Comparison of ENCODE assay signal across 24 mouse cellular contexts in genomic region chr8:88326328-88326727, GRCm38 (mm10). TPM values are rescaled to one million over a fixed set of nuclear protein-coding genes. Genes with fewer than 3 reads are reported as not detected.
DNase-seq lines count a peak whose midpoint lies in the region; ATAC-seq and TF ChIP-seq lines count a peak whose summit lies in the region.
"Had no signal": no experiment of that assay in that cellular context is flagged by ENCODE, and none has a peak within 500 bp of the region (broad histone marks: within the 10 kb centered on the region; RNA-seq: fewer than 3 reads in every experiment).

No protein-coding gene starts in this region.

- H3K9me3 ChIP-seq in lung, embryonic 14.5 days (ENCODE audit: low read depth, low read length): no peaks in the 10 kb centered on the region
- H3K9me3 ChIP-seq: embryonic facial prominence, embryonic 13.5 days; embryonic facial prominence, embryonic 15.5 days; forebrain, embryonic 10.5 days; forebrain, embryonic 12.5 days had no signal

- no peak overlapping the region for H3ac ChIP-seq in myocyte (ENCODE audit: control insufficient read depth, insufficient read length)

- H3K4me1 ChIP-seq in lung, embryonic 14.5 days (ENCODE audit: insufficient read depth): peaks cover 16% of the 10 kb centered on the region
- H3K4me1 ChIP-seq: embryonic facial prominence, embryonic 13.5 days; embryonic facial prominence, embryonic 15.5 days; forebrain, embryonic 10.5 days; forebrain, embryonic 12.5 days had no signal

- ATAC-seq in lung, embryonic 14.5 days (ENCODE audit: insufficient read depth): no peak
- ATAC-seq: forebrain, embryonic 14.5 days had no signal

- DNase-seq in heart, postnatal 4 days: peak; percentile 3
- DNase-seq in heart, adult 18-20 months: no peak
- peak; percentile 17 for DNase-seq in lung, embryonic 14.5 days
- DNase-seq in lung, postnatal 25 days (ENCODE audit: low spot score): no peak
- DNase-seq in lung, postnatal 36 days: peak; percentile 28
- DNase-seq in lung, postnatal 4 days: no peak
- no peak for DNase-seq in right cerebral cortex, postnatal 36 days (ENCODE audit: low spot score in 2 of 2)
- DNase-seq: adrenal gland, adult 2 months; adrenal gland, postnatal 10 days; adrenal gland, postnatal 25 days; cerebellum, adult 11 months; cerebellum, adult 18-20 months; cerebellum, adult 8-10 months; cerebellum, adult 9-11 months; cerebellum, postnatal 14 days; cerebellum, postnatal 36 days; embryo, embryonic 11 days had no signal

- H3K27ac ChIP-seq in lung, embryonic 14.5 days (ENCODE audit: low read depth): no peak overlapping the region
- H3K27ac ChIP-seq: embryonic facial prominence, embryonic 13.5 days; embryonic facial prominence, embryonic 15.5 days; forebrain, embryonic 10.5 days; forebrain, embryonic 12.5 days had no signal

- WGBS in lung, embryonic 14.5 days: 59% methylated on average over 12 of the region's 12 CpGs

- H3K4me3 ChIP-seq in lung, embryonic 14.5 days (ENCODE audit: low read depth, low read length): no peak overlapping the region
- H3K4me3 ChIP-seq in myocyte: no peak overlapping the region
- H3K4me3 ChIP-seq: embryonic facial prominence, embryonic 13.5 days; embryonic facial prominence, embryonic 15.5 days; erythroblast, embryonic 14.5 days; forebrain, embryonic 10.5 days; forebrain, embryonic 12.5 days had no signal

- no peaks in the 10 kb centered on the region for H3K27me3 ChIP-seq in lung, embryonic 14.5 days (ENCODE audit: insufficient read depth, low read length)
- no peaks in the 10 kb centered on the region for H3K27me3 ChIP-seq in myocyte (ENCODE audit: control insufficient read depth, insufficient read depth, insufficient read length)
- H3K27me3 ChIP-seq: embryonic facial prominence, embryonic 13.5 days; embryonic facial prominence, embryonic 15.5 days; forebrain, embryonic 12.5 days had no signal

- H3K79me2 ChIP-seq in myocyte (ENCODE audit: control insufficient read depth, insufficient read depth): no peaks in the 10 kb centered on the region

- no peak overlapping the region for H3K9ac ChIP-seq in lung, embryonic 14.5 days
- H3K9ac ChIP-seq: embryonic facial prominence, embryonic 13.5 days; embryonic facial prominence, embryonic 15.5 days; forebrain, embryonic 12.5 days had no signal

- peaks cover 72% of the 10 kb centered on the region for H3K36me3 ChIP-seq in lung, embryonic 14.5 days (ENCODE audit: insufficient read depth)
- peaks cover 66% of the 10 kb centered on the region for H3K36me3 ChIP-seq in myocyte (ENCODE audit: control insufficient read depth, insufficient read depth)

- peak; percentile 23 for TF ChIP-seq POLR2A in myocyte (IDR thresholded peaks at IDR 0.05; ENCODE audit: insufficient read length, low read depth)

- no peak overlapping the region for H3K4me2 ChIP-seq in lung, embryonic 14.5 days
- H3K4me2 ChIP-seq in myocyte (ENCODE audit: low read depth): no peak overlapping the region
- H3K4me2 ChIP-seq: embryonic facial prominence, embryonic 13.5 days; embryonic facial prominence, embryonic 15.5 days; forebrain, embryonic 12.5 days had no signal

- TF ChIP-seq CTCF in lung, embryonic 14.5 days (IDR thresholded peaks at IDR 0.05; ENCODE audit: low read depth): no peak

TF ChIP-seq in myocyte, 11 proteins besides CTCF, POLR2A, EP300 and RAD21:
- TF ChIP-seq REST (IDR thresholded peaks at IDR 0.05; ENCODE audit: insufficient read depth, insufficient read length) (no peak), POLR2AphosphoS2 (IDR thresholded peaks at IDR 0.05; ENCODE audit: insufficient read length, low read depth) (peak; percentile 86)

RNA-seq across cellular contexts. Expression of gene Brd7, which starts 35.7 kb away (rescaled TPM):
- total RNA-seq in heart, postnatal 4 days (2021): 10 to 100 TPM; 73.4 to 87.1 TPM
- total RNA-seq in heart, adult 18-20 months (2021): 10 to 100 TPM; 70.0 to 74.0 TPM
- 87.3 and 89.6 TPM in 2 replicates for polyA plus RNA-seq in lung, embryonic 14.5 days (2014; fragmentation: Nextera tagmentation; extraction: Ambion mirVana)
- 52.7 TPM for polyA plus RNA-seq in myocyte (2012; fragmentation: generic; extraction: Trizol)

RNA-seq across cellular contexts. Expression of gene Adcy7, which starts 54.1 kb away (rescaled TPM):
- total RNA-seq in heart, postnatal 4 days (2021): 1 to 10 TPM; 4.0 to 5.4 TPM
- total RNA-seq in heart, adult 18-20 months (2021): 1 to 10 TPM; 4.6 to 6.4 TPM
- 11.3 and 12.4 TPM in 2 replicates for polyA plus RNA-seq in lung, embryonic 14.5 days (2014; fragmentation: Nextera tagmentation; extraction: Ambion mirVana)
- polyA plus RNA-seq in myocyte (2012; fragmentation: generic; extraction: Trizol): 72.3 TPM

Comparison
In these comparisons a context has a peak if more than half of its experiments do, and no peak if none do; other contexts are left out.
1. DNase-seq: peak in heart, postnatal 4 days (single experiment), lung, embryonic 14.5 days (single experiment) and lung, postnatal 36 days (single experiment); none in heart, adult 18-20 months (0 of 2), lung, postnatal 25 days (single experiment), lung, postnatal 4 days (0 of 2) and right cerebral cortex, postnatal 36 days (0 of 2).